Mouse (Mus musculus): ENCODE results near the gene H2-Eb1. TPM values are rescaled to one million over a fixed set of nuclear protein-coding genes. Genes with fewer than 3 reads are reported as not detected.

The H2-Eb1 gene
- polyA plus RNA-seq, 1 experiment from 2014 or later = 5.0 TPM

DNA sequence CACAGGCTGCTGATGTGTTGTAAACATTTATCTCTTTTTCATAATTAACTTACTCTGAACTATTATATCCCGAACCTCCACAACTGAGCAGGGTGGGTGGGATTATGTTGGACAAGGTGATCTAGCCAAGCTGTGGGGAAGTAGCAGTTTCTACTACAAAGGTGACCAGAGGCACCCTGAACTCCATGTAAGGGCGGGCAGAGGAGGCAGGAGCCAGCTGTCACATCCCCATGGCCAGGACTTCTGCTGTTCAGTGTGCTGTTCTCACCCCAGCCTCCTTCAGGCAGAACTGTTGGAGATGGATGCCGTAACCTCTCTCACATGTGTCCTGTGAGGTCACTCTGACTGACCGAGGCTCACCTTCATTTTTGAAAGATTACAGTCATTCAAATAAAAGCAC is 35.9 kb upstream of the H2-Eb1 start:
- Histone ChIP-seq H3K4me1 (peaks cover 6% of the 10 kb centered on the region), H3K9ac (no peak overlapping the region), H3K36me3 (no peaks in the 10 kb centered on the region), H3K9me3 (replicated peaks) (no peaks in the 10 kb centered on the region), H3K4me3 (replicated peaks) (no peak overlapping the region), H3K27ac (replicated peaks) (no peak overlapping the region), H3K4me2 (replicated peaks) (no peak overlapping the region), H3K27me3 (peaks cover 8% of the 10 kb centered on the region)
- WGBS = 65% methylated on average over 4 of the region's 4 CpGs
- ATAC-seq (ENCODE audit: insufficient number of reproducible peaks, low FRiP score, low TSS enrichment, low read depth) = no peak

GRCm38 (mm10) chr17:34270230-34270629 is 35.4 kb upstream of the H2-Eb1 start:
- no peak for ATAC-seq (ENCODE audit: insufficient number of reproducible peaks, low FRiP score, low TSS enrichment, low read depth)
- Histone ChIP-seq H3K27ac (replicated peaks) (no peak overlapping the region), H3K4me3 (replicated peaks) (no peak overlapping the region), H3K27me3 (peaks cover 4% of the 10 kb centered on the region), H3K9me3 (replicated peaks) (no peaks in the 10 kb centered on the region), H3K9ac (no peak overlapping the region), H3K4me1 (peaks cover 2% of the 10 kb centered on the region), H3K4me2 (replicated peaks) (no peak overlapping the region), H3K36me3 (no peaks in the 10 kb centered on the region)
- 76% methylated on average over 2 of the region's 2 CpGs for WGBS

DNA sequence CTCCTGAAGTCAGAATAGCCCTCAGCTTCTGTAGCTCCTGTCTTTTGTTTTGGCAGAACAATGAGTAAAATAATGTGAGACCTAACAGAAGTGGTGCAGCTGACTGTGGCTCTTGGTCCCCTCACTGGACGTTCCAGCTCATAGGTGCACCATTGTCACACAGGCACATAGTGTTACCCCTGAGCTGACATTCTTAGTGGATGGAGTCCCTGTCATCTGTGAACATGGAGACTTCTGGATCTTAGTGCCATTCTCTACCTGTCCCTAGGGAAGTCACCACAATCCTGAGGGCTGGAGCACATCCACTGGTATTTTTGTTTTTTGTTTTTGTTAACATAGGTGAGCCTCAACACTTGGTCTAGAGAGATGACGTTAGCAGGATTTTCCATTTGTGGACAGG is 34.7 kb upstream of the H2-Eb1 start:
- no peak overlapping the region for H3K4me2 ChIP-seq (replicated peaks)
- WGBS = 62% methylated on average over 2 of the region's 2 CpGs
- H3K9me3 ChIP-seq (replicated peaks) = no peaks in the 10 kb centered on the region
- H3K4me3 ChIP-seq (replicated peaks) = no peak overlapping the region
- ATAC-seq (ENCODE audit: insufficient number of reproducible peaks, low FRiP score, low TSS enrichment, low read depth) = no peak
- no peaks in the 10 kb centered on the region for H3K4me1 ChIP-seq
- H3K9ac ChIP-seq = no peak overlapping the region
- H3K36me3 ChIP-seq = no peaks in the 10 kb centered on the region
- H3K27ac ChIP-seq (replicated peaks) = no peak overlapping the region
- no peaks in the 10 kb centered on the region for H3K27me3 ChIP-seq

- H3K9me3 ChIP-seq (replicated peaks) = 0 out of 2 replicates have a peak, but pooled peaks cover 3% of the 10 kb centered on the region
- no peak overlapping the region for H3K27ac ChIP-seq (replicated peaks)
- 83% methylated on average over 1 of the region's 1 CpGs for WGBS
- no peaks in the 10 kb centered on the region for H3K36me3 ChIP-seq
- H3K4me3 ChIP-seq (replicated peaks) = no peak overlapping the region
- H3K4me2 ChIP-seq (replicated peaks) = no peak overlapping the region
- no peaks in the 10 kb centered on the region for H3K27me3 ChIP-seq
- H3K9ac ChIP-seq = no peak overlapping the region
- no peak for ATAC-seq (ENCODE audit: insufficient number of reproducible peaks, low FRiP score, low TSS enrichment, low read depth)
- H3K4me1 ChIP-seq = no peaks in the 10 kb centered on the region
Observed at GRCm38 (mm10) chr17:34272102-34272501, 33.6 kb upstream of the H2-Eb1 start.

DNA sequence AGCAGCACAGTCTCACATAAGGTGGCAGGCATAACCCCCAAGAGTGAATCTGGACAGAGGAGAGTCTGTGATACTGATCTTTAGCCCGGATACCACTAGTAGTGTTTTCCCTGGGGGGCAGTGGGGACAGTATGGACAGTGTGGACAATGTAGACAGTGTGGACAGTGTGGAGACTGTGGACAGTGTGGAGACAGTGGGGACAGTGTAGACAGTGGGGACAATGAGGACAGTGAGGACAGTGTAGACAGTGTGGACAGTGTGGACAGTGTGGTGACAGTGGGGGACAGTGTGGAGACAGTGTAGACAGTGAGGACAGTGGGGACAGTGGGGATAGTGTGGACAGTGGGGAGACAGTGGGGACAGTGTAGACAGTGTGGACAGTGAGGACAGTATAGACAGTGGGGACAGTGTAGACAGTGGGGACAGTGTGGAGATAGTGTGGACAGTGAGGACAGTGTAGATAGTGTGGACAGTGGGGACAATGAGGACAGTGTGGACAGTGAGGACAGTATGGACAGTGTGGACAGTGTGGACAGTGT is 25.1 kb upstream of the H2-Eb1 start:
- no peaks in the 10 kb centered on the region for H3K4me1 ChIP-seq
- H3K27me3 ChIP-seq = no peaks in the 10 kb centered on the region
- ATAC-seq (ENCODE audit: insufficient number of reproducible peaks, low FRiP score, low TSS enrichment, low read depth) = peak; percentile 67

GRCm38 (mm10) chr17:34281836-34282235 is 23.8 kb upstream of the H2-Eb1 start:
- Histone ChIP-seq H3K27me3 (no peaks in the 10 kb centered on the region), H3K27ac (replicated peaks) (no peak overlapping the region), H3K4me1 (no peaks in the 10 kb centered on the region), H3K9ac (no peak overlapping the region), H3K4me3 (replicated peaks) (no peak overlapping the region), H3K4me2 (replicated peaks) (no peak overlapping the region), H3K9me3 (replicated peaks) (0 out of 2 replicates have a peak, but pooled peaks cover 2% of the 10 kb centered on the region), H3K36me3 (no peaks in the 10 kb centered on the region)
- no peak for ATAC-seq (ENCODE audit: insufficient number of reproducible peaks, low FRiP score, low TSS enrichment, low read depth)
- WGBS = 59% methylated on average over 1 of the region's 1 CpGs

More for the DNA sequence above, 25.1 kb upstream of the H2-Eb1 start:
- WGBS = 74% methylated on average over 1 of the region's 1 CpGs
- H3K9me3 ChIP-seq (replicated peaks) = 0 out of 2 replicates have a peak, but pooled peaks cover 3% of the 10 kb centered on the region
- H3K36me3 ChIP-seq = no peaks in the 10 kb centered on the region
- no peak overlapping the region for H3K27ac ChIP-seq (replicated peaks)
- no peak overlapping the region for H3K4me2 ChIP-seq (replicated peaks)
- no peak overlapping the region for H3K4me3 ChIP-seq (replicated peaks)
- H3K9ac ChIP-seq = no peak overlapping the region

DNA sequence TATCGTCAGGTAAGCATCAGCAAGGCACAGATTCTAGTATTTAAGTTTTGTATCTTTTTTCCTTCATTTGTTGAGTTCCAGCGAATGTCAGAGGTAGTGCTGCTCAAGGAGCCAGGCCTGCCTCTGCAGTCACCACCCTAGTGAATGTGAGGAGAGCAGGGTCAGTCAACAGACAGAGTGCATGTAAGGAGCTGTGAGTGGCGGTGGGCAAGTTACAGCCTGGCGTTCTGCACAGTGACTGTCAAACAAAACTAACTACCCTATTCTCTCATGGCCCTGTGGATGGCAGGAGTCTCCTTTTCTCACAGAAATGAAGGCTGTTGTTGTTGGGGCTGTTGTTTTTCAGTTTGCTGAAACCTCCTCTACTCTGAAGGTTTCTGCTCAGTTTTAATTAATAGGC is 20.3 kb upstream of the H2-Eb1 start:
- Histone ChIP-seq H3K9ac (no peak overlapping the region), H3K9me3 (replicated peaks) (no peaks in the 10 kb centered on the region), H3K4me2 (replicated peaks) (no peak overlapping the region), H3K36me3 (no peaks in the 10 kb centered on the region), H3K27ac (replicated peaks) (no peak overlapping the region), H3K4me3 (replicated peaks) (no peak overlapping the region), H3K27me3 (no peaks in the 10 kb centered on the region), H3K4me1 (no peaks in the 10 kb centered on the region)
- no peak for ATAC-seq (ENCODE audit: insufficient number of reproducible peaks, low FRiP score, low TSS enrichment, low read depth)
- WGBS = 66% methylated on average over 4 of the region's 4 CpGs

GRCm38 (mm10) chr17:34285848-34286247 is 19.8 kb upstream of the H2-Eb1 start:
- Histone ChIP-seq H3K4me1 (no peaks in the 10 kb centered on the region), H3K27me3 (no peaks in the 10 kb centered on the region), H3K27ac (replicated peaks) (no peak overlapping the region), H3K9ac (no peak overlapping the region), H3K4me2 (replicated peaks) (no peak overlapping the region), H3K9me3 (replicated peaks) (no peaks in the 10 kb centered on the region), H3K36me3 (no peaks in the 10 kb centered on the region), H3K4me3 (replicated peaks) (no peak overlapping the region)
- no peak for ATAC-seq (ENCODE audit: insufficient number of reproducible peaks, low FRiP score, low TSS enrichment, low read depth)
- 32% methylated on average over 4 of the region's 4 CpGs for WGBS

DNA sequence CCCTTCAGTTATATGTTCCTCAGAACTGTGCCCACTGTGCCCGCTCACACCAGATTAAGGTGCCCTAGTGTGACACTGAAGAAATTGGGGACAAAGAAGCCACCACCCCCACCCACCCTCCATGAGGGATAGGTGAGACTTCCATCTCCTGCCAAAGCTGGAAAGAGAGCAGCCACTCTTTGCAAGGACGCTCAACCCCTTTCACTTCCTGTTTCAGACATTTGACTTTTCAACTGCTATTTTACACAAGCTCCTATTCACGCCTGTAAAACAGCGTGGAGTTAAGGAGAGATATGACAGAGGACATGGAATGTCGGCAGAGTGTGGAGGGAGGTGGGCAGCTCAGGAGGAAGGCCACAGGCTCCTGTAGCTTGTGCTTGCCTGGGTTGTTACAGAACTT is 19.2 kb upstream of the H2-Eb1 start:
- 69% methylated on average over 5 of the region's 5 CpGs for WGBS

DNA sequence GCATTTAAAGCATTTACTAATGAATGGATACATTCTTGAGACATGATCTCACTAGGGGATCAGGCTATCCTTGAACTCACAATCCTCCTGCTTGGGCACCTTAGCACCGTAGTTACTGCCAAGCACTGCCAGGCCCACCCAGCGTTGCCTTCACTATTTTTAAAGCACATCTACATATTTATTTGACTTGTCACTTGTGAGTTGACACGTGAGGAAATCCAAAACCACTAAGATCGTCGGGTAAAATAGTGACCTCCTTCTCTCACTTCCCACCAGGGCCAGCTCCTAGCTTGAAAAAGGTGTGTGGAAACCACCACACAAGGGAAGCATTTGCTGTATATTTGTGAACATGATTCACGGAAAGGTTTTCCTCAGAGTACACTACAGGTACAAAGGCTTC is 18.7 kb upstream of the H2-Eb1 start:
- Histone ChIP-seq H3K4me2 (replicated peaks) (no peak overlapping the region), H3K36me3 (no peaks in the 10 kb centered on the region), H3K9me3 (replicated peaks) (no peaks in the 10 kb centered on the region), H3K27me3 (no peaks in the 10 kb centered on the region), H3K4me1 (0 out of 2 replicates have a peak, but pooled peaks cover 4% of the 10 kb centered on the region), H3K9ac (no peak overlapping the region), H3K27ac (replicated peaks) (no peak overlapping the region), H3K4me3 (replicated peaks) (no peak overlapping the region)
- ATAC-seq (ENCODE audit: insufficient number of reproducible peaks, low FRiP score, low TSS enrichment, low read depth) = no peak
- WGBS = 65% methylated on average over 6 of the region's 6 CpGs

More for the DNA sequence above, 19.2 kb upstream of the H2-Eb1 start:
- no peaks in the 10 kb centered on the region for H3K36me3 ChIP-seq
- no peak for ATAC-seq (ENCODE audit: insufficient number of reproducible peaks, low FRiP score, low TSS enrichment, low read depth)
- H3K4me2 ChIP-seq (replicated peaks) = no peak overlapping the region
- no peaks in the 10 kb centered on the region for H3K27me3 ChIP-seq
- no peak overlapping the region for H3K27ac ChIP-seq (replicated peaks)
- 0 out of 2 replicates have a peak, but pooled peaks cover 2% of the 10 kb centered on the region for H3K4me1 ChIP-seq
- H3K9ac ChIP-seq = no peak overlapping the region
- no peaks in the 10 kb centered on the region for H3K9me3 ChIP-seq (replicated peaks)
- no peak overlapping the region for H3K4me3 ChIP-seq (replicated peaks)

DNA sequence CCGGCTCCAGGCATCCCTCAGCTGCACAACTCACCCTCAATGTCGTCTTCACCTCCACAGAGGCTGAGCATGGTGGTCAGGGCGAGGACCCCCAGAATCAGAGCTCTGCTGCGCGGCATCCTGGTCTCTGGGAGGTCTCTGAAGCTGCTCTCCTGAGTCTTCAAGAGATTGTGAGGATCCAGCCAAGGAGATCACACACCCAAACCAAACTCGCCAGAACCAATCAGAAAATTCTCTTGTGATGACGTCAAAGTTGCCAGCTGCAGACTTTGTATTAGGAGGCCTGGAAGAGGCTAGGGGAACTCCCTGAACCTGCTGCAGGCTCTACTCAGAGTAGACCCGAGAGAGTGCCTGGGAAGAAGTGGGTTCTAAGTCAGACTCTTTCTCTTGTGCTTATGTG is 18.0 kb upstream of the H2-Eb1 start, which contains the start of gene H2-Aa:
H2-Aa (minus strand) TSS at position 176 of the 400 bp plus-strand sequence.
- Histone ChIP-seq H3K27ac (replicated peaks) (no peak within 1 kb of the TSS), H3K4me1 (0 out of 2 replicates have a peak, but pooled peaks cover 4% of the 10 kb centered on the region), H3K4me3 (replicated peaks) (no peak within 1 kb of the TSS), H3K36me3 (no peaks in the 10 kb centered on the region), H3K4me2 (replicated peaks) (no peak within 1 kb of the TSS), H3K9ac (no peak within 1 kb of the TSS), H3K27me3 (no peaks in the 10 kb centered on the region), H3K9me3 (replicated peaks) (no peaks in the 10 kb centered on the region)
- WGBS = 17% methylated on average over 8 of the region's 8 CpGs
- no peak for ATAC-seq (ENCODE audit: insufficient number of reproducible peaks, low FRiP score, low TSS enrichment, low read depth)

DNA sequence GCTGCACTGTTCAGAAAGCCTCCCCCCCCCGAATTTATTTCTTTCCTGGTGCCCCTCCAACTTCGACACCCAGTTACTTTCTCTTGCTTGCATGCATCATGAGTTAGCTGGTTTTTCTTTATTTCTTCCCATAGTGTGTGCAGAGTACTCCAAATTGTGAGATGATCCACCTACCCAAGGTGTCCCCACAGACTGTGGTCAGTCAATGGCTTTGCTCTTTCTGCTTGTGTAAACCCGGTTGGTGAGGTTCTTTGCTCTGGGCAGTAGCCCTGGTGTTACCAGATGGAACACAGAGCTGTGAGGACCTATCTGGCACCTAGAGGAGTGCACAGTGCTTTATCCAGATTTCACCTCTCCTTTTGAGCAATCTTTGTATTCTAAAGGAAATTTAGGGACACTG is 17.5 kb upstream of the H2-Eb1 start:
- no peaks in the 10 kb centered on the region for H3K27me3 ChIP-seq
- 68% methylated on average over 3 of the region's 3 CpGs for WGBS
- no peak overlapping the region for H3K27ac ChIP-seq (replicated peaks)

More for the DNA sequence above, 17.5 kb upstream of the H2-Eb1 start:
- Histone ChIP-seq H3K4me3 (replicated peaks) (no peak overlapping the region), H3K4me2 (replicated peaks) (no peak overlapping the region), H3K36me3 (no peaks in the 10 kb centered on the region), H3K4me1 (0 out of 2 replicates have a peak, but pooled peaks cover 4% of the 10 kb centered on the region), H3K9ac (no peak overlapping the region), H3K9me3 (replicated peaks) (no peaks in the 10 kb centered on the region)
- no peak for ATAC-seq (ENCODE audit: insufficient number of reproducible peaks, low FRiP score, low TSS enrichment, low read depth)

All from embryonic facial prominence, embryonic 15.5 days (tissue).